Mouse (Mus musculus) gastrocnemius, adult 8-10 months (tissue): ENCODE results near the gene Morc4. TPM values are rescaled to one million over a fixed set of nuclear protein-coding genes. Genes with fewer than 3 reads are reported as not detected.

Source experiments
- DNase-seq, 2 experiments: peaks; one replicate each; pipeline ENCODE4 v3.0.0; 2022; ENCODE audit warnings: low spot score in 2 of 2
- total RNA-seq, 4 experiments: library from RNA; stranded (reverse); gene quantifications; 2 replicates each; pipeline ENCODE4 v1.2.4; 2022

The Morc4 gene
- total RNA-seq, 4 experiments from 2014 or later, result 3.2 to 5.5 (median 3.9) TPM

DNA sequence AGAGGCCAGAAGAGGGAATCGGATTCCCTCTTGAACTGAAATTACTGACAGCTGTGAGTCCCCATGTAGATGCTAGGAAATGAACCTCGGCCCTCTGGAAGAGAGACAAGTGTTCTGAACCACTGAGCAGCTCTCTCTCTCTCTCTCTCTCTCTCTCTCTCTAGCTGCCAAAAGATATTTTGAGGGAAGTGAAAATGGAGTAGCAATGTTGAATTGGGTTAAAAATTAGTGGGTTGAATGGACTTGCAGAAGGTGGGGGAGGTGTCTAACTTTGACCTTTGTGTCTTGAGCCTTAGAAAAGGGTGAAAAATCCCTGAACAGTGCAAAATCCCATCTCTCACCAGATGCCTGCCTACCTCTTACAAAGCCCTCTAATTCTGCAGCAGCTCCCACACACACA lies 64.1 kb downstream of the Morc4 start:
- DNase-seq, result no peak

DNA sequence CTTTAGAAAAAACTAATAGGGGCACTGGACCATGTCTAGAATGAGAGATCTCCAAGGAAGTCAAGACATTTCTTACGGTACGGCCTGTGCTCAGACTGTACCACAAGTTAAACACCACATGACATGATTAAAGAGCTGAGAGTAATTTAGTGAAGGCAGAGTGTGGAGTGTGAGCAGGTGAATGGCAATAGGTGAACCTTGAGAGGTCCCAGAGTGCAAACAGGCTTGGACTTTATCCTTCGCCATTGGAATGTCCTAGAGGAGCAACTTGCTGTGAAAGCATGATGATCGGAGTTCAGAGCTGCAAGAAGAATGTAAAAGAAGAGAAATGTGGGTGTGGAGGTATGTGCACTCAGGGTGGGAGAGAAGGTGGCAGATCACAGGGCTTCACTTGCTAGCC lies 65.6 kb downstream of the Morc4 start:
- DNase-seq, result no peak

DNA sequence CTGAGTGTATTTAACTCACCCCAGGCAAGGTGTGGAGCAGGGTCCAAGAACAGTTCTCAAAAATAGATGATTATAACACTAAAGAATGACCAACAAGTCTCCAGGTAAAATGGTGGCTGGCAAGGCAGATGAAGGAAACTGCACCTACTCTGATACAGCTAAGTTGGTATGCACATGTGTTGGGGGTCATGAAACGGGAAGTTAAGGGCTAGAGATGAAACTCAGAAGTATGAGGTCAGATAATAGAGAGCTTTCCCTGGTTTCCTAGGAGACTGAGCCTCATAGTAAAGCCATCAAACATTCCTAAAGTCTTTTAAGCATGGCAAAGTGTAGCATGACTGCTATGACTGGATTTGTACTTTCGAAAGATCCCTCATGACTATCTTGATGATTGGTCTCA lies 68.4 kb downstream of the Morc4 start:
- DNase-seq, result no peak

- DNase-seq, result no peak
These were observed 71.0 kb downstream of the Morc4 start, which contains the start of gene Cldn2 for GRCm38 (mm10) chrX:139800406-139800878. Cldn2 (plus strand) TSS chrX:139800828.

DNA sequence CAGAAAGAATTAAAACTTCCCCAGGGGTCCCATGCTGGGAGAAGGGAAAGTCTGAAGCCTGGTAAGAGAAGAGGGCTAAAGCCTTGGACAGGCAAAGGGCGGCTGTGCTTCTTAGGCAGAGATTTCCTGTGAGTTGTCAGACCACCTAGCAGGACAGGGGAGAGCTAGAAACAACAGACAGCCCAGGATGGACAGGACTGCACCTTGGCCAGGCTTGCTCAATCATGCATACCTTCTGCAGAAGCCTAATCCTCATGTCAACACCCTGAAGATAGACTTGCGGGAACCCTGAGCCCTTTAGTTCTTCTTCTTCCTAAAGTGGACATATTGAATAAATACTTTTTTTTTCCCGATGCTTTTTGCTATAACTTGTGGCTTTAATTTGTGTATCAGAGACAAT lies 71.5 kb downstream of the Morc4 start:
- DNase-seq, result no peak

GRCm38 (mm10) chrX:139797875-139798274 lies 73.6 kb downstream of the Morc4 start:
- DNase-seq, result no peak

DNA sequence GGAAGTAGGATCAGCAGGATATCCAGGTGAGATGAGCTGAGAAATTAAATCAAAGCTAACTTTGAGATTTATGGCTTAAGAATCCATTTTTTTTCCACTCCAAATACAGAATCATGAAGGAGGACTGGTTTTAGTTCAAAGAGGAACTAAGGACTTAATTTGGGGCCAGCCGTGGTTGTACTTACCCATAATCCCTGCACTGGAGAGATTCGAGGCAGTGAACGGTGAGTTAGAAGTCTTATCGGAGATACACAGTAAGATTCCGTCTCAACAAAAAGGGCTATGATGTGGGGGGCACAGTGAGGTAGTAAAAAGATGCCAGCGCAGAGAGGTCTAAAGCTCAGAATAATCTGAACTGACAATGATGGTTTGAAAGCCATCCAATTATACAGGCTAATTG lies 75.4 kb downstream of the Morc4 start:
- no peak for DNase-seq

DNA sequence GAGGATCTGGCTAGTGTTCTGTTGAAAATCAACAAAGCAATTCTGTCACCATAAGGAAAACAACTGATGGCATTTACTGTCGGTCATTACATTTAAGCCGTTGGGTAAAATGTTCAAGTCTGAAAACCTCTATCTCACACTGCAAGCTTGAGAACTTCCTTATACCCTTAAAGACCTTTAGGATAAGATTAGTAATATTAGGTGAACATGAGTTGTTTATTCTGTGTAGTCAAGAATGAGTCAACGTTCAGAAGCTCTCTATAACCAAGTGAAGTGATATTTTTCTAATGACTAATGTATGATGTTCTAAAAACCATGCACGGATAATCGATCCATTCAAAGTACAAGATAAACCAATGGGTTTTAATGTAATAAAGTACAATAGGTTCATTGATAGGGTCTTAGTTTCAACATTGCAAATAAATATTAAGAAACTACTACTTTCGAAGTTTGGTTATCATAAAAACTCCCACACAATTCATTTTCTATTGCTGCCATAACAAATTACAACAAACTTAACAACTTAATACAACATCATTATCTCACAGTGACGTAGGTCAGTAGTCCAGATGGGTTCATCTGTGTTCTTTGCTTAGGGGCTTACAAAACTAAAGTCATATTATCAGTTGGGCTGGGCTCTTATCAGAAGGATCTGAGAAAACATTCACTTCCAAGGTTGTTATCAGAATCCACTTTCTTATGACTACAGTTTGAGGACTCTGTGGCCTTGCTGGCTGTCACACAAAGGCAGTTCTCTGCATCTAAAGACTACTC lies 77.2 kb downstream of the Morc4 start:
- DNase-seq, result no peak

DNA sequence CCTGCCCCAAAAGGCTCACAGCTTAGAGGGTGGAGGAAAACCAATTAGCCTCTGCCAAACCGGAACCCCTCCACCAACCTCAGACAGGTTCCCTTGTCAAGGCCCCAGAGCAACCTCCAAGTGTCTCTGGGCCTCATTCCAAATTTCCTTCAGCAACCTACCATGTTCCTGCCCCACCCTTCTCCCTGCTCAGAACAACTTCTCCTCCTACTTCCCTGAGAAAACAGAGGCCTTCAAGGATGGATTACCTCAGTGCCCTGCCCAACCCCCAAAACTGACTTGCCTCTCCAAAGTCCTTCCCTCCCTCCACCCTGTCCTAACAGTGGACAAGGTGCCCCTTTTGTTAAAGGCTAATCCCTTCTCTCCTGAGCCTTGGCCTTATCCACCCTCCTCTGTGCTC lies 85.7 kb downstream of the Morc4 start:
- DNase-seq, result no peak

GRCm38 (mm10) chrX:139783045-139783422 lies 88.4 kb downstream of the Morc4 start:
- peak; percentile 41 to 57 for DNase-seq

- DNase-seq, result no peak
These were observed 89.0 kb downstream of the Morc4 start, which contains the start of gene Ripply1 for GRCm38 (mm10) chrX:139782278-139783044. Ripply1 (minus strand) TSS chrX:139782353.

- no peak for DNase-seq
These were observed 89.9 kb downstream of the Morc4 start for GRCm38 (mm10) chrX:139781563-139781962.

DNA sequence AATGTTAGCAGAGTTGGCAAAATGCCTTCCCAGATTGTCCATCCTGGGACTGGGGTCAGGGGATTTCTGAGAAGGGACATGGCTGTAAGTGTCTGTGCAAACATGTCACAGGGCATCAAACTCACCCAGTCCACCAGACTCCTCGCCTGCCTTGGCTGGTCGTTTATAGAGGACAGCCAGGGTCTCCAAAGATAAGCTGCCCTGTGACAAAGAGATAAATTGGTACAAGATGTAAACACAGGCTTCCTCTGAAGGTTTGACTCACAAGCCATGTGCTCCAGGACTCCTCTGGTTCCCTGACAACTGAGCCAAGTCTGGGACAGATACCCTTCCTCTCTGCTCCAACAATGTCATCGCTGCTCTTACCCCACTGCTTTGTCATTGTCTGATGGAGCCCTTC lies 90.5 kb downstream of the Morc4 start:
- no peak for DNase-seq

GRCm38 (mm10) chrX:139779401-139779800 lies 92.1 kb downstream of the Morc4 start:
- DNase-seq, result no peak

- DNase-seq, result no peak
These were observed 92.6 kb downstream of the Morc4 start for GRCm38 (mm10) chrX:139778886-139779285.

- DNase-seq, result no peak
These were observed 94.1 kb downstream of the Morc4 start for GRCm38 (mm10) chrX:139777357-139777756.

- DNase-seq, result no peak
These were observed 96.3 kb downstream of the Morc4 start for GRCm38 (mm10) chrX:139775084-139775612.

DNA sequence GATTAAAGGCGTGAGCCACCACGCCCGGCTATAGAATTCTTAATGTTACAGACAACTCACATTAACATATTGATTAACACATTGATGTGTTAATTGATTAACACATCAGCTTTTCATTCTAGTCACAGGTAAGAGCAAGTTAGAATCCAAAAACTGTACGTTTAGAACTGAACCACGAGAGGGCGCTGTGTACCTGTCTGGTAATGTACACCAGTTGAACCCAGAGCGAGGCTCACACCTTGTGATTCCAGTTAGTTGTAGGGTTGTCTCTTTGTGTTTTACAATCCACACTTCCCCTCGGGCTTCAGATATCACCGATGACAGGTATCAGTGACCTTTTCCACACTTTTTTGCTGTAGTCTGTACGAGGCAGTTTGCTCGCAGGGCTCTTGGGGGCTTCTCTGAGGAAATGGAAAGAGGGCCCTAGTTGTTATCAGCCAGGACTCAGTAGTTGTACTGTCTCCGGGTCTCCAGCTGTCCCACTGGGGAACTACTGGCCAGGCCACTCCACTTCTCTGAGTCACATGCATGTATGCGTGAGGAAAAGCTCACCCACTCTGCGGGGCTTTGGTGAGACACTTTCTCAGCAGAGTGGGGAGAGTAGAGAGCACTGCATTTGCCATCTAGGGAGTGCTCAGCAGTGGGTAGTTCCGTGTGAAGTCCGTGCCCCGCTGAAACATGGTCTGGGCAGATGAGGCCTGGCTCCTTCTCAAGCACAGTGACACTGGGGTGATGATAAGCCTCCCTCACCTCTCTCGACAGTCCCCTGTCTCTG lies 97.0 kb downstream of the Morc4 start:
- no peak for DNase-seq
